Mouse (Mus musculus) neutrophil, adult 65 days (primary cell): ENCODE results near the gene Samd10. TPM values are rescaled to one million over a fixed set of nuclear protein-coding genes. Genes with fewer than 3 reads are reported as not detected.

Experiments
- total RNA-seq: library from RNA; stranded (reverse); gene quantifications from 2 replicates; pipeline ENCODE4 v1.2.4, GENCODE M21; 2023

Gene Samd10
- 7.9 and 9.4 TPM in 2 replicates for total RNA-seq

DNA sequence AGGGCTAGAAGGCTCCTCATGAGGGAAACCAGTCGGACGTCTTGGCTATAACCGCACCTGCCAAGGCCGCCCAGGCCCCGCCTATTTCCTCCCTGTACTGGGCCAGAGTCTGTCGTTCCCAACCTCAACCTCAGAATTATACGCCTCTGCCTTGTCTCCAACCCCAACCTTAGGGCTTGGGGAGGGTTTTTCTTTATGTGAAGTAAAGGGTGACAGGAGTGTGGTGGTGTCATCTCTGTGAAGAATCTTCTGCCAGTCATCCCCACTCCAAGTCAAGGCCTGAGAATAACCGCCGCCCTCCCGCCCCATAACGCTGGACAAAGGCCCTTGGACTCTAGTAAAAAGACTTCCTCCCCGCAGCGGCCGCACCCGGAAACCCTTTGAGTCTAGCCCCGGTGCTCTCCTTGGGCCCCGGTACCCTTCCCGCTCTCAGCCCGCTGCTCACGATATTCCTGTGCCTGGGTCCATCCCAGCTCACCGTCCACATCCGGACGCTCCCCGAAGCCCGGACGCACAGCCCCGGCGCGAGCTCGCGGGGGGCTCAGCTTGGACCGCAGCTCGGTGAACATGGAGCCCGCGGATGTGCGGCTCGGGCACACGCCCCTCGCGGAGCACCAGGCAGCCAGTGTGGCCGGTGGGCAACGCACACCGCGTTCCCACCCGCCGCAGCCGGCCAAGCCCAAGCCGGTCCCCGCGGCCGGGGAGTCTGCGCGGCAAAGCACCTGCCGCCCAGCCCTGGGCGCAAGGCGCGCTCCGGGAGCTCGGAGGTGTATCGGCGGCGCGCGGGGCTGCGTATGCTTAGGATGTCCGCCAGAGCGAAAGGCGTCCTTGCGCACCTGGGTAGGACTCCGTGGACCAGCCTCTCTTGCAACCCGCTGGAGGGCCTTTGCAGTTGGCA, at the start of gene Samd10:
Gene Samd10 (minus strand): TSS at position 759 of the 898 bp plus-strand sequence.

DNA sequence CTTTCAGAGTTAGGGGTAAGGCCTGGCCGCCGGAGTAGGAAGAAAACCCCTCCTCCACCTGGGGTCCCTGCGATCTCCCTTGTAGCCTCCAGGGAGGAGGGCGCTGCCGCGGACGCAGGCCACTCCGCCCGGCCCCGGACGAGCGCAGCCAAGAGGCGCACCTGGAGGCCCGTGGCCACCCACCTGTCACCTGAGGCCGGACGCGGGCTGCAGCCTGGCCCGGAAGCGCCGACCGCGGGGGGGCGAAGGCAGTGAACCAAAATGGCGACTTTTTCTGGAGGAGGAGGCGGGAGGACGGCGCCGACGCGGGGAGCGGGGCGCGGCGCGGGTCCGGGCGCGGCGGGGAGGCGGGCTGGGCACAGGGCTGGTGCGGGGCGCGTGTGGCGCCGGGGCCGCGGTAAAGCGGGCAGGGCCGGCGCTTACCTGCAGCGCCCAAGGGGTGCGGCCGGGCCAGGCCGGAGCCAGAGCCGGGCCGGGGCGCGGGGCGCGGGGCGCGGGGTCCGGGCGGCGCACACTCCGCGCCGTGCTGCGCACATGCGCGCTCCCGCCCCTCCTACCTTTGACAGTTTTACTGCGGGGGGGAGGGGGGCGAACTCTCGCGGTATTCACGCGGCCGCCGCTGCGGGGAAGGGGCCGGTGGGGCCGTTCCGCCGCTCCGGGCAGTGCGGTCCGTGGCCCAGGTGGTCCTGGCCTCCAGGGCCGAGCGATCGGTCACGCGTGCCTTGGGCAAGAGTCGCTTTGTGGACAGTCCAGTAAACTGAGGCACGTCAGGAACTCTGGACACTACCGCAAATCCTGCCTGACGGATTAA, 6.6 kb downstream of the Samd10 start, which contains the start of gene Zfp512b:
Gene Zfp512b (minus strand): TSS at position 573 of the 811 bp plus-strand sequence.

DNA sequence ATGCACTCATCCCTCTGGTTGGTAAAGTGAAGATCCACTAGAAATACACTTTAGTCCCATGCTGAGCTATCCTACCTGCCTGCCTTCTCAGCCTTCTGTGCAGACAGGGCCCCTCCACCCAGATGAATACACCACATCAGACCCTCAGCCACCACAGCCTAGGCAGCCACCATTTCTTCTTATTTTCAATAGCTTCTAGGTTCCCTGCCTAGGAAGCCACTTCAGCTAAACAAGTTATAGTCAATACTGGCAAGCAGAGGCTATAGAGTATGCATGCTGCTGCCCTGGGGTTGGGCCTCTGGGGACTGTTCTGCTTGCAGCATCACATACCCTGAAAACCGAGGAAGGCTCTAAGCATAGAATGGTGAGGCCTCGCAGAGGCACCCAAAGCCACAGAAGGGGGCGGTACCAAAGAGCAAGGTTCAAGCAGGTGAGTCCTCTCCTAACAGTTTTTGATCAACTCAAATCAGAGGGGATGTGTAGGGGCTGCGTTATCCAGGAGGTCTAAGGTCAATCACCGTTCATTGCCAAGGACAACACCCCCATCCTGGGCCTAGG, 7.4 kb downstream of the Samd10 start, which contains the start of gene Prpf6:
Gene Prpf6 (plus strand): TSS at position 341 of the 558 bp plus-strand sequence.

DNA sequence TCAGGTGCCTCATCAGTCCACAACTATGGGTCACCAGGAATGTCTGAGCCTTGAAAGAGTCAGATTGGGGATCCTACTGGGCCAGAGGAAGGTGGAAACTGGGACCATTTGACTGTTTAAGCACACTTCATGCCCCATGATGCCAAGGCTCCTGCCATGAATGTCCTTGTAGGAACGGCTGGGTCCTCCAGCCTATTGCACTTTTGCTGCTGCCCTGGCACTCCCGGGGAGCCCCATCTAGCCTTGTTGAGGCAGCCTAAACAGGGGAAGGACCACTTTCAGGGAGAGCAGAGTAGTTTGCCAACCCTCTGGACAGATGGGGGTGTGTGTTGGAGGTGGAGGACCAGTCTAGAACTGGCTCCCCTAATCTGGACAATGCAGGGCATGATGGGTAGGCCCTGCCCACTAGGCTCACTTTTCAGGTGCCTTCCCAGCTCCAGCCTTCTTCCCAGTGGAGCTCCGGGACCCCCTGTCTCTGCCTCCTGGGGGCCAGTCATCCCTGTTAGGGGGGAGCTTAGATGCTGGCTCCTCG, 14.5 kb downstream of the Samd10 start, which contains the start of gene Uckl1:
Gene Uckl1 (minus strand): TSS at position 482 of the 532 bp plus-strand sequence.

Other genes starting within 250 kb of the Samd10 start
- gene Zgpat, start 234.3 kb downstream of the Samd10 start, total RNA-seq = 25.9 and 36.3 TPM in 2 replicates
- gene Arfrp1, start 233.8 kb downstream of the Samd10 start, total RNA-seq = 35.7 and 48.5 TPM in 2 replicates
- gene Lime1, start 219.1 kb downstream of the Samd10 start, total RNA-seq = 29.8 and 32.7 TPM in 2 replicates
- gene Zbtb46, start 139.8 kb downstream of the Samd10 start, total RNA-seq = 0.22 and 0.48 TPM in 2 replicates
- not detected in 2 replicates for gene Abhd16b, start 106.0 kb downstream of the Samd10 start, total RNA-seq
- 64.4 and 94.3 TPM in 2 replicates for gene Tpd52l2, start 102.1 kb downstream of the Samd10 start, total RNA-seq
- 132 and 159 TPM in 2 replicates for gene Dnajc5, start 78.7 kb downstream of the Samd10 start, total RNA-seq
- gene Uckl1, start 14.3 kb downstream of the Samd10 start, total RNA-seq = 77.5 and 81.8 TPM in 2 replicates
- gene Prpf6, start 7.3 kb downstream of the Samd10 start, total RNA-seq = 32.6 and 38.4 TPM in 2 replicates
- gene Zfp512b, start 6.4 kb downstream of the Samd10 start, total RNA-seq = 9.1 and 14.6 TPM in 2 replicates
- gene Gm29797, start 57.8 kb upstream of the Samd10 start, total RNA-seq = not detected in 2 replicates
- 0.25 TPM in 1 of 2 replicates, not detected in the other for gene Sox18, start 72.4 kb upstream of the Samd10 start, total RNA-seq
- 7.5 and 10.1 TPM in 2 replicates for gene Tcea2, start 81.1 kb upstream of the Samd10 start, total RNA-seq
- 245 and 280 TPM in 2 replicates for gene Rgs19, start 94.8 kb upstream of the Samd10 start, total RNA-seq
- gene Lkaaear1, start 99.2 kb upstream of the Samd10 start, total RNA-seq = not detected in 2 replicates
- 0.51 and 0.57 TPM in 2 replicates for gene Oprl1, start 115.8 kb upstream of the Samd10 start, total RNA-seq
- gene Myt1, start 164.1 kb upstream of the Samd10 start, total RNA-seq = not detected in 2 replicates
- gene Pcmtd2, start 238.6 kb upstream of the Samd10 start, total RNA-seq = 21.4 and 26.6 TPM in 2 replicates